Mouse (Mus musculus) left cerebral cortex, adult 9 months (tissue): ENCODE results near the gene Zp3r.
"Not testable (repeated sequence)": the region's sequence is repeated elsewhere in the genome, so short reads cannot be mapped to it uniquely, and the experiment has no call there.

Experiments used
- DNase-seq, 2 experiments: peaks; one replicate each; pipeline ENCODE4 v3.0.0; 2022; ENCODE audit warnings: low spot score in 2 of 2

Zp3r gene

DNA sequence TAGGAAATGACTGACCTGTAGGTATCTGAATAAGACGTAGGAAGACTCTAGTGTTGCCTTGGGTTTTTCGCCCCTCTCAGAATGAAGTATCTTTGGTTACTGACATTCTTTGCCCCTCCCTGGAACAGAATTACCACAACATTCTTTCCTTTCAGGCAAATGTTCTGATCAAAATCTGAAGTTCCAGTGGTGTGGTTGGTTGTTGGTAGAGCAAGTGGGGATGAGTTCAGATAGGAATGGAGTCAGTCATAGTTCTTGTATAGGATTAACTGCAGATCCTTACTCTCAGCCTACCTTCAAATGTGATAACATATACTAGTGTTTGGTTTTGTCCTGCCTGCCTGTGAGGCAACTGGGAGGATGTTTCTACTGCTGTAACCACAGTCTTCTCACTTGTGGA is at the start of gene Zp3r:
Gene Zp3r (minus strand): TSS at position 101 of the 400 bp plus-strand sequence.
- DNase-seq = no peak

DNA sequence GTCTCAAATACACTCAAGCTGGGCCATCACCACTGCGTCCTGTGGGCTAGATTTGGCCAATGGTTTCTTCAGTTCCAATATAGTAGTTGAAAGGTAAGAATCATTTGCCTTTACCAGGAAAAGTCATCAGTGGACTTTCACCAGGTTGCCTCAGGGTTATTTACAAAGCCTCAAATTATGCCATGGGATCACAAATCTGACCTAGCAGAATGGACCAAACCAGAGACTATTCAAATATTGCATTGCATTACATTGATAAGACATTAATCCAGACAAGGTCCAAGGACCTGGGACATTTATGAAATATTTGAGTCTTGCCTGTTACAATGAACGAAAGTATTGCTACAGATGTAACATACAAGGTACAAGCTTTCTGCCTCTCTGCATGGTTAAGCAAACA is 49.1 kb upstream of the Zp3r start:
- DNase-seq = no peak

DNA sequence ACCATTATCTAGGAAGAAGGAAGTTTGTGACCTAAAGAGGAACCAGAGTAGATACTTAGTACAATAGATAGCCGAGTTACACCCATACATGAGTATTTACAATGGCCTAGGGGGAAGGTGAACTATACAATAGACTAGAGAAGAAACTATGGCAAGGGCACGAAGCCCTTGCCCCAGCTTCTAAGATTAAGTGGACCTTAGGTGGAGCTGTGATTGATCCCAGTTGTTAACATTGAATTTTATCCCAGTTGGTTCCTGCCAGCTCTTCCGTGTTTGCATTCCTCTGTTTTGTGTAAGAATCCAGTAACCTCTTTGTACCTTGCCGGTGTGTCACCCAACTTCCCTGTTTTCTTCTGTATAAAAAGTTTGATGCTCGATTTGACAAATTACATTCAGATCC is 34.2 kb upstream of the Zp3r start:
- DNase-seq = not testable (repeated sequence)

DNA sequence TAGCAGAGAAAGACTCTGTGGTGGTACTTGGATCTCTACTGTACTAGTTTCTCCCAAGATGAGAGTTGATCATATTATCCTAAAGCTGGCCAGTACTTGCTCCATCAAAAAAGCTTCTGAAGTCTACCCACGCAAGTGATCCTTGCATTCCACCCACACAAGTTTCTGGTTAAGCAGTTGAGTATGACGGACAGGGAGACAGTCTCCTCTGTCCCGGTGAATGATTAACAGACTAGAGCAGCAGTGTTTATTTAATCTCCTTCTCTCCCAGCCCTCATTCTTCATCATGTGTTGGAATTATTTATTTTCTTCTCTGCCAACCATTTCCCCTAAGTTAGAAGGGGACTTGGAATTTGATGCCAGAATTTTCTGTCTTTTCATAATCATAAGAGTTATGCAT is 32.0 kb upstream of the Zp3r start, which contains the start of gene C4bp:
Gene C4bp (minus strand): TSS at position 179 of the 400 bp plus-strand sequence.
- DNase-seq = no peak

DNA sequence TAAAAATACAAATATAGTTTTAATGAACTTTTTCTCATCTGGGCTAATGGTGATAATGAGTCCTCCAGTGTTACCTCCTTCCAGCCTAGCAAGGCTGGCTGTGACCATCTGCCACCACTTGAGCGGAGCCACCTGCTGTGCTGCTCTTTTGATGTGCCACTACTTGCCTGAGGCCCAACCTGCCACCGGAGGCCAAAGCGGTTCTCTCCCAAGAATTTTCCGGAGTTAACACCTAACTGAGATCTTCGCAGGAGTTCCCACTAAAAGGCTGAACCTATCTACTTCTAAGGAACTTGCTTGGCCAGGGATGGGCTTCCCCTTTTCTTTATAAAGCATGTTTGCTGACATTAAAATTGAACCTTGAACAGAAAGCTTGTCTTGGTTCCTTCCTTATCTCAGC is 30.2 kb upstream of the Zp3r start:
- not testable (repeated sequence) for DNase-seq

DNA sequence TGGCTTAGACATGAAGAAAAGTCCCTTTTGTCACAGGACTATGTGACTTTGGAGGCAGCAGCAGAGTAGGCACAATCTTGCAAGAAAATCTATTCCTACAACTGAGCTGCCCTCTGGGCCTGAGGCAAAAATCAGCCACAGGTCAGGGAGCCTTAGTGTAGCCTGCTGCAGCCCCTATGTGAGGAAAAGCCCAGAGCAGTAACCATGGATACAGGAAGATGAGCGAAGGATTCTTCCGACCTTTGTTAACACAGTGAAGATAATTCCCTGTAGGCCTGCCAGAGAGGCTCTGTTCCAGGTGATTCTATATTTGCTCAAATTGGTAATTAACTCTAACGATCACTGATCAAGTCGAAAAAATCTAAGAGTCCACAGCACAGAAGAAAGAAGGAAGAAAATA is 14.7 kb upstream of the Zp3r start:
- DNase-seq = no peak

DNA sequence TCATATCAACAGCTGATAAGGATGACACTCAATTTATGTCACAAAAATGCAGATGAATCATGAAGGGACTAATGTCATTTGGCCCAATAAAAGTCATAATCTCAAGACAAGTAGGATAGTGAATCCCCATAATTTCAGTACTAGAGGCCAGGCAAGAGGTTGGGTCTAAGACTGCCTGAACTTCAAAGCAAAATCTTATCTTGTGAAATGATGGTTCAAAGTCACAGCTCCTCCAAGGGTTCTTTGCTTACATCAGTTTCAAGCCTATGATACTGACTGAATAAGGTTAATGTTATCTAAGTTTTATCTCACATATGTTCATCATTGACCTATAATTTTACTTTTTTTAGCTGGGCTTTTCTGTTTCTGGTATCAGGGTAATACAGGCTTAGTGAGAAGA is 11.5 kb upstream of the Zp3r start:
- no peak for DNase-seq

DNA sequence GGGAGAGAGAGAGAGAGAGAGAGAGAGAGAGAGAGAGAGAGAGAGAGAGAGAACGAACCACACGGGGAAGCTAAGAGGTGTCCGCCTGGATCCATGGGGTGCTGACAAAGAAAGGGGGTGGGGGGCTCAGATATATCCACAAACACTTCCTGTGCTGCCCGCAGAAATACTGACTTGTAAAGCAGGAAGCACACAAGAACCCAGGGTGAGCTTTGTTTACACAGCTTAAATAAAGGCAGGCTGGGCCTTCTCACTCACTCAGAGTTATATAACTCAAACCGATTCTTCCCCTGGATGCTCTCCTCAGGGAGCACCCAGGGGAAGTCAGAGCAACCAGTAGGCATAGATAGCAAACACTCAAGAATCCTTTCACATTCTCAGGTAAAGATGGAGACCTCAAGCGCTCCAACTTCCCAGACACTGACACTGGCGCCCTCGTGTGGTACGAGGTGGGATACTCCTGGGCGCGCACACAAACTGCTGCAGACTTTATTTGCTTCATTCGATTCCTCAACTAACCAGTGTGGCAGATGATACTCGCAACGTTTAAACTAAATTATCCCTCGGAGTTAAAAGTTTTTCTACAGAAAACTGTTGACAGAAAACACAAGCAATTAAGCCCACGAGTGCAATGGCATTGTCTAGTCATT is 4.5 kb upstream of the Zp3r start:
- peak in 1 of 2 experiments; percentile 56 for DNase-seq

DNA sequence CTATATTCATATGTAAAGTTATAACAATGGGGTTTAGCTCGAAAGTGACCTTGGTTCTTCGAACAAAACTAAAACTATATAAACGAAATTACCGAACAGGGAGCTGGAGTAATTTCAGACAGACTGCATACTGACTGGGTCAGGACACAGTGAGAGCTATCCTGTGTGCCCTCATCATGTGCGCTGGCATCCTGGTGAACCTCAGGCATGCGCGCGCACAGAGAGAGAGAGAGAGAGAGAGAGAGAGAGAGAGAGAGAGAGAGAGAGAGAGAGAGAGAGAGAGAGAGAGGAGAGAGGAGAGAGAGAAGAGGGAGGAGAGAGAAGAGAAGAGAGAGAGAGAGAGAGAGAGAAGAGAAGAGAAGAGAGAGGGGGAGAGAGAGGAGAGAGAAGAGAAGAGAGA is 3.9 kb upstream of the Zp3r start:
- no peak for DNase-seq

DNA sequence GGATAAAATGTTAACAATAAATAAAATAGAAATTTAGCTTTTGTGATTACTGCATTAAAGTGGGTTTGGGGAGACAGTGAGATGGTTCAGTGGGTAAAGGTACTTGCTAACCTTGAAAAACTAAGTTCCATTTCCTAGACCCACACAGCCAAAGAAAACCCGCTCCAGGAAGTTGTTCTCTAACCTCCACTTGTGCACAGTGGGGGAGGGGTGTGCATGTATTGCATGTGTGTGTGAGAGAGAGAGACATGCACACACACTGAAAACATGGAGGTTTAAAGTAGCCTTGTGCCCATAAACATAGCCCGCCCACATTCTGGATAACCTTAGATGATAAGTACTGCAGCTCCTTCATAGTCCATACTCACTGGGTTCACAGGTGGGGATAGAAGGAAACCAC is 33.1 kb downstream of the Zp3r start:
- no peak for DNase-seq

DNA sequence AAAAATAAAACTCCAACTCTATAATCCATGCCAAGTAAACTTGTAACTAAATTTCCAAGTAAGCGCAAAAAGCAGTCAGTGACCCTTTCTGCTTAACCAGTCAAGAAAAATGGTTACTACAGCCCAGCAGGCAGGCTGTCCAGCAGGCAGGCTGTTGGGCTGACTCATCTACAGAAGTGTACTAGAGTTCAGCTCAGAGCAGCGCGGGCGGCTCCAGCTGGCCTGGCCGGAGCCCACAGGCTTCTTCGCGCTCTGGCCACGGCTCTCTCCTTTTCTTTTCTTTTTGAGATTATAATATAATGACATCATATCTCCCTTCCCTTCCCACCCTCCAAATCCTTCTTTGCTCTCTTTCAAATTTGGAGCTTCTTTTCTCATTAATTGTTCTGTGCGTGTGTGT is 40.8 kb downstream of the Zp3r start:
- DNase-seq = no peak

DNA sequence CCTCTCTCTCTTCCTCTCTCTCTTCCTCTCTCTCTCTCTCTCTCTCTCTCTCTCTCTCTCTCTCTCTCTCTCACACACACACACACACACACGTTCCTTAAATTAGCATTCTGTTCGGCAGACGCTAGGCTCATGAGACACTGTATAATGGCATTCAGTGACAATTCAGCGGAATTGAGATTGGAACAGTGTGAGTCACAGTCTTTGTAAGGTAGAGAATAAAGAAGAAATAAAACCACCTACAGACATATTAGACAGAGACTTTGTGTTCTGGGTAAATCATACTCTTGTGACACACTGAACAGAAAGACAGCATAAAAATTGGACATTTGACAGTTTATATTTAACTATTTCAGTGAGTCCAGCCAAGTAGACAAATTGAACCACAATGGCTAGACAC is 53.0 kb downstream of the Zp3r start:
- DNase-seq = peak; percentile 16 to 37

DNA sequence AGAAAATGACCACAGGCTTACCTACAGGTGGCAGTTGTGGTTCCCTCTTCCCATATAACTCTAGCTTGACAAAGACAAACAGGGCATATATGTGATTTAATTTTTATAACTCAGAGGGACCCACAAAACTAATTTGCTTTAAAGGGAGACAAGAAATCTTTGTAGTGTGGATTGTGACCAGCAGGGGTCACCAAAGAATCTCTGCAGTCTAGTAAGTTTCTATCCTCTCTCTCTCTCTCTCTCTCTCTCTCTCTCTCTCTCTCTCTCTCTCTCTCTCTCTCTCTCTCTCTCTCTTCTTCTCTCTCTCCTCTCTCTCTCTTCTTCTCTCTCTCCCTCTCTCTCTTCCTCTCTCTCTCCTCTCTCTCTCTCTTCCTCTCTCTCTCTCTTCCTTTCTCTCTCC is 53.5 kb downstream of the Zp3r start:
- peak in 1 of 2 experiments; percentile 66 for DNase-seq

DNA sequence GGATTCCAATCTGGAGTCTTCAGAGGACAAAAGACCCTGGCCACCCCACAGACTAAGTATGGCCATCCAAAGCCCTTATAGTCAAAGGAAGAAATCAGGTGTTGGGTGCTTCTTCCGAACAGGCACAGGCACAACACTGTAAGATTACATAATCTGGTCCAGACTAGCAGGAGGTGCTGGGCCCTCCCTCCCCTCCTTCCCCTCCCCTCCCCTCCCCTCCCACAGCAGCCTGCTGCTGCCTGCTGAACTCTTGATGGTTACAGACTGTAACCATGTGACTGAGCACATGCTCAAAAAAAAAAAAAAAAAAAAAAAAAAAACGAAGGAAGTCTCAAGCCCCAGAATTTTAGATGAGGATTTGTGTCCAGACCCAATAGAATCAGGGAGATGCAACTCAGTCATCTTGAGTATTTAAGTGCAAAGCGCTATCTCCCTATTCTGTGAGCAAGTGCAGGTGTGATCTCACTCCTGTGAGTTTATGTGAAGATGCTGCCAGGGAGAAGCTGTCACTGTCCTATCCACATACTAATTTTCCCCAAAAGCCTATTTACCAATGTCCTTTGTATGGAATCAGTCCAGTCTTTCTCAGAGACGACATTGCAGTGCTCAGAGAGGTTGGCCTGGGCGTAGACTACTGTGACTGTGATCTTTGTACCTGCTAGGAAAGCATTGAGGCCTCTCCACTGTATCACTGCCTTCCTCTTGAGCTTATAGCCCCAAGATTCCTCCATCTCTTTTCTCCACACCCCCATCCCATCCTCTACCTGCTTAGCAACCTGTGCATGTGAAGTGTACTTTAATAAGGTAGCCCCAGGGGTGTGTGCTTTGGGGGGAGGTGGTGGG is 77.8 kb downstream of the Zp3r start:
- no peak for DNase-seq

DNA sequence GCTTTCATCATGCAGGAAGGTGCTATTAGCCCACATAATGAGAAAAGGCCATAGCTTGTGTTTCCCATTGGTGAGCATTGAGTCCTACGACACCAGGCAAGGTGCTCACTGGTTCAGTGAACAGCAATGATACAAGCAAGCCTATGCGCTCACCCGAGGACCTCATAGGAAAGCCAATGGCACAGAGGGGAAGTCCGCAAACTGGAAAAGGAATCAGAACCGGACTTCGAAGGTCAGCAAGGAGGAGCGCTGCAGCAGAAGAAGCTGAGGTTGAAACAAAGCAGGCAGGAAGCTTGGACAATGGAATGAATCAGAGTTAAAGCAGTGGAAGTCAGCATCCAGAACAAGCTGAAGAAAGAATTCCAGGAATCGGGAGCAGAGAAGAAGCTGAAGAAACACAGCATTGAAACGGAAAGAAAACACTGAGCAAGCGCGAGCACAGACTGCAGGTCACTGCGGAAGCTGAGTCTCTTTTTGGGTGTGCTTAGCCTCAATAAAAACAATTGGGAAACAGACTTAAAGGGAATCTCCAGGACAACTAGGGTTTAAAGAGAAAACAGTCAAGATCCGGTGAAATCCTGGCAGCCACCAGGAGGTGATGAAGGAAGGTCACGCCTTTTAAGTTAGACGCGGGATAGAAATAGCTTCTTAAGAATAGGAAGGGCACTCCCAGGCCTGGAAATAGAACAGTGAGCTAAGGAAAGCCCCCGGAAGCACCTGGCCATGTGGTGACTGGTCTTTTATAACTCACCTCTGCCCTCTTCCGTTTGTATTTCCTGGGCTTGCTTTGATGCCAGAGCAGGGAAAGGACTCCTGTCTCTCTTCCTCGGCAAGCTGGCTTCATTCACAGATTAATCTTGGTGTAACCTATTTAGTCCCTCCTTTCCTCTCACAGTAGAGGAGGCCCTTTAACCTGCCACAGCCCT is 78.9 kb downstream of the Zp3r start:
- no peak for DNase-seq

DNA sequence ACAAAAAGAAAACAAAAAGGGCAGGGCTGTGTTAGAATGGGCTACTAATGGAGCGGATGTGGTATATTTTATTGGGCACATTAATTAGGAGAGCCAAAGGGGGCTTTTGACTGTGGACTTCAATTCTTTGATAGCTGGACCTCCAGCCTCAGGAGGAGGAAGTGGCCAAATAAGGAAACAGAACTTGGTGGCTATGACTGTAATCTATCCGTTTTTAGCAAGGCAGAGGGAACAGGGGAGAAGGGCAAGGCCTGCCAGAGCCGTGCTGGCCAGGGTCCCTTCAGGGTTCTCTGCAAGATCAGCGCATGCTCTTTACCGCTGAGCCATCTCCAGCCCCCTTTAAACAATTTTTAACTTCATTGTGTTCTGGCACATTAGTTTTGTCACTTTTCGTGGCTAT is 79.7 kb downstream of the Zp3r start:
- no peak for DNase-seq

DNA sequence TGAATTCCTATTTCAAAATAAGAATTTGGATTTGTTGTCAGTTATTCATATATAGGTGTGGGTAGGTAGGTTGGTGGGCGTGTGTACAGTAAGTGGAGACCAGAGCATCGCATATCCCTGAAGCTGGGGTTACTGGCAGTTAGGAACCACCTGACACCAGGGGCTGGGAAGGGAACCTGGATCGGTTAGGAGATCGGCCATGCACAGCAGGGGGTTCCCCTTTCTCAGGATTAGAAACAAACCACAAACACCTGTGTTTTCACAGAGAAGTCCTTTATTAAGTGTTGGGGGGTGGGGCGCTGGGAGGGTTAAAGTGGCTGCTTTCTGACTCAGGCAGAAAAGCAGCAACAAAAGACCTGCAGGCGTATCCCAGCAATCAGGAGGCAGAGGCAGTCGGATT is 80.3 kb downstream of the Zp3r start:
- DNase-seq = no peak

DNA sequence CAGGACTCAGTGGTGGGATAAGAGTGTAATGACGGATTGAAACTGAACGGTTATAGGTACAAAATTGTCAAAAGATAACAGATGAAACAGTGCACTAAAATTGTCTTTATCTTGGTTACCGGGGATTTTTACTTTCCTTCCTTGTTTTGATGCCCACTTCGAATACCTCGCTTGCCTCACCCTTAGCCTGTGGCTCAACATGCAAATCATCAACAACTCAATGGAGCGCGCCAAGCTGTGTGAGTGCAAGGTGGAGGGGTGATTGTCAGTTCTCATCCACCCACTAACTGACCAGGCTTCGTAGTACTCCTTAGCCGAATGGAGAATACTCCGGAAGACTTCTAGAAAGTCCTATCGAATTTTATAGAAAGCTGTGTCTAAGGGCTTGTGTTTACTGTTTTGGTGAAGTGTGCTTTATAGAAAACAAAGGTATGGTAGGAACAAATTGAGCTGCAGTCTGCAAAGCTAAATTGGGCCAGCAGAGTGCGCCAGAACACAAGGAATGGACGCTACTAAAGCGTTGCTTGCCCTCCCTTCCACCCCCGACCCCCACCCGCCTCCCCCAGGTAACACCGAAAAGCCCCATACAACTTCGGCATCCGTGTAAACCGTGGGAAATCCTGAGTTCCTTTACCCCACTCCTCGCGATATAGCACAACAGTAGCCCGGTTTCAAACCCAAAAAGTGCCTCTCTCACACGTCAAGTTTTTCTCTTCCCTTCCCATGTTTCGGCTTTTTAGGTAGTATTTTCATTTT is 81.6 kb downstream of the Zp3r start:
- DNase-seq = peak in 1 of 2 experiments; percentile 25
